Mouse (Mus musculus): ENCODE data around the gene Gpd1l. TPM values are rescaled to one million over a fixed set of nuclear protein-coding genes. Genes with fewer than 3 reads are reported as not detected.
A peak's percentile ranks its signal among the peaks of the same experiment; 100 is the strongest.

Gpd1l gene
- polyA plus RNA-seq, 1 experiment = 19.5 TPM

- H3ac ChIP-seq (ENCODE audit: control insufficient read depth, insufficient read length) = no peak overlapping the region
- H3K4me2 ChIP-seq (ENCODE audit: low read depth) = no peak overlapping the region
- H3K79me2 ChIP-seq (ENCODE audit: control insufficient read depth, insufficient read depth) = no peaks in the 10 kb centered on the region
- H3K4me3 ChIP-seq = no peak overlapping the region
- H3K36me3 ChIP-seq (ENCODE audit: control insufficient read depth, insufficient read depth) = no peaks in the 10 kb centered on the region
- H3K27me3 ChIP-seq (ENCODE audit: control insufficient read depth, insufficient read depth, insufficient read length) = no peaks in the 10 kb centered on the region
- no peak for TF ChIP-seq CEBPB (IDR thresholded peaks at IDR 0.05; ENCODE audit: insufficient read depth, poor library complexity, severe bottlenecking)
- no peak for TF ChIP-seq REST (IDR thresholded peaks at IDR 0.05; ENCODE audit: insufficient read depth, insufficient read length)
- TF ChIP-seq SRF (IDR thresholded peaks at IDR 0.05; ENCODE audit: control insufficient read depth, insufficient read length, low read depth) = no peak
- TF ChIP-seq POLR2AphosphoS2 (IDR thresholded peaks at IDR 0.05; ENCODE audit: insufficient read length, low read depth) = no peak
- TF ChIP-seq TCF12 (IDR thresholded peaks at IDR 0.05; ENCODE audit: insufficient read depth, poor library complexity, severe bottlenecking) = no peak
- no peak for TF ChIP-seq POLR2A (IDR thresholded peaks at IDR 0.05; ENCODE audit: insufficient read length, low read depth)
- TF ChIP-seq USF1 (IDR thresholded peaks at IDR 0.05; ENCODE audit: low read depth) = no peak
- TF ChIP-seq MYOD1 (IDR thresholded peaks at IDR 0.05; ENCODE audit: control insufficient read depth in 1 of 3, insufficient read length in 2 of 3, low read depth in 2 of 3) = no peak
- TF ChIP-seq E2F4 (IDR thresholded peaks at IDR 0.05; ENCODE audit: insufficient read depth) = no peak
Measured at GRCm38 (mm10) chr9:114945576-114945975, 11.8 kb upstream of the Gpd1l start.

- no peak overlapping the region for H3K4me2 ChIP-seq (ENCODE audit: low read depth)
- no peak overlapping the region for H3ac ChIP-seq (ENCODE audit: control insufficient read depth, insufficient read length)
- H3K36me3 ChIP-seq (ENCODE audit: control insufficient read depth, insufficient read depth) = no peaks in the 10 kb centered on the region
- TF ChIP-seq MAX (IDR thresholded peaks at IDR 0.05; ENCODE audit: low read depth) = no peak
- TF ChIP-seq USF1 (IDR thresholded peaks at IDR 0.05; ENCODE audit: low read depth) = no peak
- no peak for TF ChIP-seq MYOG (IDR thresholded peaks at IDR 0.05; ENCODE audit: control insufficient read depth in 1 of 3, insufficient read depth in 1 of 3, insufficient read length in 2 of 3, low read depth in 2 of 3)
- no peak for TF ChIP-seq MYOD1 (IDR thresholded peaks at IDR 0.05; ENCODE audit: control insufficient read depth in 1 of 3, insufficient read length in 2 of 3, low read depth in 2 of 3)
- no peak for TF ChIP-seq SRF (IDR thresholded peaks at IDR 0.05; ENCODE audit: control insufficient read depth, insufficient read length, low read depth)
- TF ChIP-seq REST (IDR thresholded peaks at IDR 0.05; ENCODE audit: insufficient read depth, insufficient read length) = no peak
- no peak for TF ChIP-seq E2F4 (IDR thresholded peaks at IDR 0.05; ENCODE audit: insufficient read depth)
- no peak for TF ChIP-seq TCF12 (IDR thresholded peaks at IDR 0.05; ENCODE audit: insufficient read depth, poor library complexity, severe bottlenecking)
- TF ChIP-seq POLR2A (IDR thresholded peaks at IDR 0.05; ENCODE audit: insufficient read length, low read depth) = no peak
- TF ChIP-seq TCF3 (IDR thresholded peaks at IDR 0.05; ENCODE audit: insufficient read length, low read depth) = no peak
- no peak for TF ChIP-seq CEBPB (IDR thresholded peaks at IDR 0.05; ENCODE audit: insufficient read depth, poor library complexity, severe bottlenecking)
- no peak for TF ChIP-seq POLR2AphosphoS2 (IDR thresholded peaks at IDR 0.05; ENCODE audit: insufficient read length, low read depth)
- H3K79me2 ChIP-seq (ENCODE audit: control insufficient read depth, insufficient read depth) = no peaks in the 10 kb centered on the region
- H3K27me3 ChIP-seq (ENCODE audit: control insufficient read depth, insufficient read depth, insufficient read length) = no peaks in the 10 kb centered on the region
- no peak overlapping the region for H3K4me3 ChIP-seq
Measured at GRCm38 (mm10) chr9:114944642-114945041, 10.9 kb upstream of the Gpd1l start.

- H3K4me2 ChIP-seq (ENCODE audit: low read depth) = no peak overlapping the region
- H3ac ChIP-seq (ENCODE audit: control insufficient read depth, insufficient read length) = no peak overlapping the region
- no peaks in the 10 kb centered on the region for H3K79me2 ChIP-seq (ENCODE audit: control insufficient read depth, insufficient read depth)
- TF ChIP-seq TCF12 (IDR thresholded peaks at IDR 0.05; ENCODE audit: insufficient read depth, poor library complexity, severe bottlenecking) = no peak
- H3K4me3 ChIP-seq = no peak overlapping the region
- no peaks in the 10 kb centered on the region for H3K27me3 ChIP-seq (ENCODE audit: control insufficient read depth, insufficient read depth, insufficient read length)
- H3K36me3 ChIP-seq (ENCODE audit: control insufficient read depth, insufficient read depth) = no peaks in the 10 kb centered on the region
Measured at GRCm38 (mm10) chr9:114936687-114937086, 2.9 kb upstream of the Gpd1l start.

GRCm38 (mm10) chr9:114935321-114935720, 1.5 kb upstream of the Gpd1l start:
- no peak for TF ChIP-seq POLR2A (IDR thresholded peaks at IDR 0.05; ENCODE audit: insufficient read length, low read depth)
- TF ChIP-seq MYOD1 (IDR thresholded peaks at IDR 0.05; ENCODE audit: control insufficient read depth in 1 of 3, insufficient read length in 2 of 3, low read depth in 2 of 3) = no peak
- TF ChIP-seq TCF12 (IDR thresholded peaks at IDR 0.05; ENCODE audit: insufficient read depth, poor library complexity, severe bottlenecking) = no peak
- TF ChIP-seq MYOG (IDR thresholded peaks at IDR 0.05; ENCODE audit: control insufficient read depth in 1 of 3, insufficient read depth in 1 of 3, insufficient read length in 2 of 3, low read depth in 2 of 3) = no peak
- TF ChIP-seq REST (IDR thresholded peaks at IDR 0.05; ENCODE audit: insufficient read depth, insufficient read length) = no peak
- no peak for TF ChIP-seq SRF (IDR thresholded peaks at IDR 0.05; ENCODE audit: control insufficient read depth, insufficient read length, low read depth)
- TF ChIP-seq USF1 (IDR thresholded peaks at IDR 0.05; ENCODE audit: low read depth) = no peak
- TF ChIP-seq MAX (IDR thresholded peaks at IDR 0.05; ENCODE audit: low read depth) = no peak
- no peak for TF ChIP-seq POLR2AphosphoS2 (IDR thresholded peaks at IDR 0.05; ENCODE audit: insufficient read length, low read depth)
- Histone ChIP-seq H3K27me3 (ENCODE audit: control insufficient read depth, insufficient read depth, insufficient read length) (no peaks in the 10 kb centered on the region), H3K4me2 (ENCODE audit: low read depth) (no peak overlapping the region), H3K79me2 (ENCODE audit: control insufficient read depth, insufficient read depth) (no peaks in the 10 kb centered on the region), H3K36me3 (ENCODE audit: control insufficient read depth, insufficient read depth) (no peaks in the 10 kb centered on the region), H3ac (ENCODE audit: control insufficient read depth, insufficient read length) (no peak overlapping the region), H3K4me3 (no peak overlapping the region)

DNA sequence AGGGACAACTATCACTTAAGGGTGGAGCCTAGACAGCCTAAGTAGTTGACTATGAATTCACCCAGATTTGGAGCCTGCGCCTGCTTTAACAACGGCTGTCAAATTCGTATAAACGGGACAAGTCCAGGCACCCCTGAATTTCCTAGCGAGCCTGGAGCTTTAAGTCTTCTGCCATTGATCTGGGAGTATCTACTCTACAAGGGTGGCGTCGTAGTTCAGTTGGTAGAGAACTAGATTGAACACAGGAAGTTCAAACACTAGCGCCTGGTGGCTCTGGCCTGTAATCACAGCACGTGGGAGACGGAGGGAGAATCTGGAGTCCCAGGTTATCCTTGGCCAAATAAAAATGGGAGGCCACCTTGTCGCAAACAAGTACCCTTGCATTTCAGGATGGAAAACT, 444 bp upstream of the Gpd1l start:
- Histone ChIP-seq H3K4me3 (peak overlapping the region; percentile 37), H3K36me3 (ENCODE audit: control insufficient read depth, insufficient read depth) (no peaks in the 10 kb centered on the region), H3ac (ENCODE audit: control insufficient read depth, insufficient read length) (peak overlapping the region; percentile 76), H3K79me2 (ENCODE audit: control insufficient read depth, insufficient read depth) (no peaks in the 10 kb centered on the region), H3K27me3 (ENCODE audit: control insufficient read depth, insufficient read depth, insufficient read length) (no peaks in the 10 kb centered on the region), H3K4me2 (ENCODE audit: low read depth) (peak overlapping the region; percentile 56)
- no peak for TF ChIP-seq POLR2AphosphoS2 (IDR thresholded peaks at IDR 0.05; ENCODE audit: insufficient read length, low read depth)
- no peak for TF ChIP-seq TCF3 (IDR thresholded peaks at IDR 0.05; ENCODE audit: insufficient read length, low read depth)
- no peak for TF ChIP-seq POLR2A (IDR thresholded peaks at IDR 0.05; ENCODE audit: insufficient read length, low read depth)
- no peak for TF ChIP-seq USF1 (IDR thresholded peaks at IDR 0.05; ENCODE audit: low read depth)
- TF ChIP-seq CEBPB (IDR thresholded peaks at IDR 0.05; ENCODE audit: insufficient read depth, poor library complexity, severe bottlenecking) = no peak
- no peak for TF ChIP-seq MYOG (IDR thresholded peaks at IDR 0.05; ENCODE audit: control insufficient read depth in 1 of 3, insufficient read depth in 1 of 3, insufficient read length in 2 of 3, low read depth in 2 of 3)
- no peak for TF ChIP-seq SRF (IDR thresholded peaks at IDR 0.05; ENCODE audit: control insufficient read depth, insufficient read length, low read depth)
- no peak for TF ChIP-seq E2F4 (IDR thresholded peaks at IDR 0.05; ENCODE audit: insufficient read depth)
- no peak for TF ChIP-seq TCF12 (IDR thresholded peaks at IDR 0.05; ENCODE audit: insufficient read depth, poor library complexity, severe bottlenecking)
- TF ChIP-seq MAX (IDR thresholded peaks at IDR 0.05; ENCODE audit: low read depth) = no peak
- TF ChIP-seq MYOD1 (IDR thresholded peaks at IDR 0.05; ENCODE audit: control insufficient read depth in 1 of 3, insufficient read length in 2 of 3, low read depth in 2 of 3) = no peak

All from myocyte (in vitro differentiated cells).